Mouse (Mus musculus) embryonic fibroblast, embryonic 13.5 days (primary cell): Measurements from ENCODE around the gene Tada3. TPM values are rescaled to one million over a fixed set of nuclear protein-coding genes. Genes with fewer than 3 reads are reported as not detected.

Experiments used
- H3K27ac ChIP-seq: 2 replicates; pipeline ENCODE4 v1.5.1; 2012; ENCODE audit warnings: low read length, control low read depth, inconsistent platforms; ENCODE audit not compliant: insufficient read depth
- H3K4me1 ChIP-seq: 2 replicates; pipeline ENCODE4 v1.6.1; 2011; ENCODE audit warnings: low read length; ENCODE audit not compliant: control insufficient read depth, insufficient read depth
- H3K4me3 ChIP-seq: 2 replicates; pipeline ENCODE4 v1.5.1; 2011; ENCODE audit warnings: mild to moderate bottlenecking, control low read depth, low read length; ENCODE audit not compliant: insufficient read depth
- CTCF ChIP-seq: IDR thresholded peaks from 2 replicates; pipeline ENCODE4 v1.5.1; 2011; ENCODE audit warnings: mild to moderate bottlenecking, control low read depth, low read length, moderate library complexity, borderline replicate concordance; ENCODE audit not compliant: insufficient read depth
- POLR2A ChIP-seq: IDR thresholded peaks from 2 replicates; pipeline ENCODE4 v1.6.1; 2011; ENCODE audit warnings: low read depth, mild to moderate bottlenecking, control low read depth, low read length, moderate library complexity
- polyA plus RNA-seq: library from polyadenylated mRNA; stranded (reverse); fragments of >200 nt; gene quantifications from 2 replicates; pipeline ENCODE4 v1.2.4, GENCODE M21; 2011; ENCODE audit warnings: low read depth; ENCODE audit not compliant: missing spikeins, insufficient read length

The Tada3 gene
- polyA plus RNA-seq, 1 experiment = 31.5 TPM

DNA sequence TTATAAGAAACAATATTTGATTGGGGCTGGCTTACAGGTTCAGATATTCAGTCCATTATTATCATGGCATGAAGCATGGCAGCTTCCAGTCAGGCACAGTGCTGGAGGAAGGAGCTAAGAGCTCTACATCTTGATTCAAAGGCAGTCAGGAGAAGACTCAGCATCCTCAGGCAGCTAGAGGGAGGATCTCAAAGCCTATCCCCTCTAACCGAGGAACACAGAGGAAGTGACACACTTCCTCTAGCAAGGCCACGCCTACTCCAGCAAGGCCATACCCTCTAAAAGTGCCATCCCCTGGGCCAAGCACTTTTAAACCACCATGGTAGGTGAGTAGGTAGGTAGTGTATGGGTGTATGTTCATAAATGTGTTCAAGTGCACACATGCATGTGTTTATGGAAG is 47.1 kb downstream of the Tada3 start:
- Histone ChIP-seq H3K4me3 (no peak overlapping the region), H3K4me1 (peaks cover 6% of the 10 kb centered on the region; the same call in 1 of the 2 replicates), H3K27ac (no peak overlapping the region)
- no peak for TF ChIP-seq CTCF
- TF ChIP-seq POLR2A = no peak

DNA sequence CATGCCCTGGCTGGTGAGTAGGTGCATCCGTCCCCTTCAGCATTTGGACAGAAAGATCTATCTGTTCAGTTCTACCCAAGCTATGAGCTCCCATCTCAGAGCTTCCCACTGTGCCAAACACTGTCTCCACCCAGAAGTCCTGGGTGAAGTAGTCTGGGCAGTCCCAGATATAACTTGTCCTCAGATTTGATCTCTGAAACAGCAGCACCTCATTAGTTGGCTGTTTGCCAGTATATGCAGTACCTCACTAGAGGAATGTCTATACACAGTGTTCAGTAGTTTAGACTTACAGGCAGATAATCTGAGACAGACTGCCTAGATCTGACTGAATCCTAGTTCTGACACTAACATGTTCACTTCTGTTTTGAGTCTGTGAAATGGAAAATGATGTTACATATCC is 48.3 kb downstream of the Tada3 start:
- H3K27ac ChIP-seq = no peak overlapping the region
- no peak for TF ChIP-seq POLR2A
- no peak for TF ChIP-seq CTCF
- H3K4me3 ChIP-seq = no peak overlapping the region
- H3K4me1 ChIP-seq = peaks cover 10% of the 10 kb centered on the region

DNA sequence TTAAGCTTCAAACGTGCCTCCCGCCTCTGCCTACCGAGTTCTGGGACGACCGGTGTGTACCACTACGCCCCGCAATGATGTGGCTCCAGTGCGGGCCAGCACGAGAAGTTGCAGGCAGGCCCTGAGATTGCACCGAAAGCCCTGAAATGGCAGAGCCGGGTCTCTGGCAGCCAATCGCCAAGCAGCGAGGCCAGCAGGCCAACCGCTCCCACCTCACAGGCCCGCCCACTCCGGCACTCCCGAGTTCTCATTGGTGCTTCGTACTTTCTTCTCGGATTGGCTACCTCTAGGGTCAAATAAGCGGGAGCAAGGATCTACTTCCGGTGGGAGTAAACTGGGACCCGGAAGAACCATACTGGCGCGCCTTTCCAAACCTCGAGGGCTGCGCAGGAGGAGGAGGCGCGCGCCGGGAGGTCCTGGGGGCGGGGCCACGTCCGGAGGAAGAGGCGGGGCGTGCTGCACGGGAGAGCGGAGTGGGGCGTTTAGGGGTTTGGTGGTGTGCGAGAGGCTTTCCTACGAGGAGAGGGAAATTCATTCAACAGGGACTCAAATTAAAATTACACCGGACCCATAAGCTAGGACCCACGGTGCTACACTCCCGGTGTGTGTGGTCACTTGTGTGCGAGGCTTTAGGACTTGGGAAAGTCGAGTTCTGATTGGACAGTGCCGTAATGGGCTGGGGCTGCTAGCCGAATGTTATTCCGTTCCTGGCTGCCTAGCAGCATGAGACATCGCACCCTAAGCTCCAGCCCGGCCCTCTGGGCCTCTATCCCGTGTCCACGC is 51.0 kb downstream of the Tada3 start, which contains the start of gene Ogg1:
Gene Ogg1, plus strand, starts transcription at position 440 of the 783 bp plus-strand sequence.
- TF ChIP-seq POLR2A = peak; percentile 99
- TF ChIP-seq CTCF = no peak
- Histone ChIP-seq H3K4me1 (peaks cover 10% of the 10 kb centered on the region), H3K4me3 (peak within 1 kb of the TSS; percentile 66), H3K27ac (peak within 1 kb of the TSS; percentile 71)

Other genes with a start within 250 kb of the Tada3 start
- gene Lhfpl4, start 182.5 kb downstream of the Tada3 start, polyA plus RNA-seq = 0.22 and 0.39 TPM in 2 replicates
- gene Mtmr14, start 140.0 kb downstream of the Tada3 start, polyA plus RNA-seq = 17.6 and 19.7 TPM in 2 replicates
- 0.25 TPM in 1 of 2 replicates, not detected in the other for gene Cpne9, start 95.6 kb downstream of the Tada3 start, polyA plus RNA-seq
- gene Brpf1, start 70.7 kb downstream of the Tada3 start, polyA plus RNA-seq = 16.5 and 17.0 TPM in 2 replicates
- gene Ogg1, start 50.9 kb downstream of the Tada3 start, polyA plus RNA-seq = 20.9 and 24.3 TPM in 2 replicates
- gene Camk1, start 33.9 kb downstream of the Tada3 start, polyA plus RNA-seq = 56.3 and 66.6 TPM in 2 replicates
- gene Arpc4, start 232 bp upstream of the Tada3 start, polyA plus RNA-seq = 179 and 247 TPM in 2 replicates
- 6.6 and 7.7 TPM in 2 replicates for gene Ttll3, start 11.4 kb upstream of the Tada3 start, polyA plus RNA-seq
- gene Rpusd3, start 41.5 kb upstream of the Tada3 start, polyA plus RNA-seq = 7.7 and 8.0 TPM in 2 replicates
- gene Cidec, start 57.9 kb upstream of the Tada3 start, polyA plus RNA-seq = not detected in 2 replicates
- gene Jagn1, start 64.7 kb upstream of the Tada3 start, polyA plus RNA-seq = 48.6 and 48.9 TPM in 2 replicates
- not detected in 2 replicates for gene Il17re, start 80.6 kb upstream of the Tada3 start, polyA plus RNA-seq
- gene Il17rc, start 93.5 kb upstream of the Tada3 start, polyA plus RNA-seq = 20.7 and 23.5 TPM in 2 replicates
- gene Creld1, start 105.4 kb upstream of the Tada3 start, polyA plus RNA-seq = 27.5 and 34.4 TPM in 2 replicates
- not detected in 2 replicates for gene Prrt3, start 124.0 kb upstream of the Tada3 start, polyA plus RNA-seq
- 79.5 and 90.5 TPM in 2 replicates for gene Emc3, start 153.8 kb upstream of the Tada3 start, polyA plus RNA-seq
- gene Fancd2, start 153.8 kb upstream of the Tada3 start, polyA plus RNA-seq = 9.2 and 15.6 TPM in 2 replicates
- not detected in 2 replicates for gene Fancd2os, start 222.8 kb upstream of the Tada3 start, polyA plus RNA-seq
- 162 and 173 TPM in 2 replicates for gene Brk1, start 226.9 kb upstream of the Tada3 start, polyA plus RNA-seq
- 23.5 and 38.7 TPM in 2 replicates for gene Vhl, start 246.1 kb upstream of the Tada3 start, polyA plus RNA-seq